Mouse (Mus musculus): ENCODE data around the gene Slc10a4. TPM values are rescaled to one million over a fixed set of nuclear protein-coding genes. Genes with fewer than 3 reads are reported as not detected.

Gene Slc10a4
- polyA plus RNA-seq (2012; fragmentation: generic; extraction: Trizol), result 0.35 TPM

DNA sequence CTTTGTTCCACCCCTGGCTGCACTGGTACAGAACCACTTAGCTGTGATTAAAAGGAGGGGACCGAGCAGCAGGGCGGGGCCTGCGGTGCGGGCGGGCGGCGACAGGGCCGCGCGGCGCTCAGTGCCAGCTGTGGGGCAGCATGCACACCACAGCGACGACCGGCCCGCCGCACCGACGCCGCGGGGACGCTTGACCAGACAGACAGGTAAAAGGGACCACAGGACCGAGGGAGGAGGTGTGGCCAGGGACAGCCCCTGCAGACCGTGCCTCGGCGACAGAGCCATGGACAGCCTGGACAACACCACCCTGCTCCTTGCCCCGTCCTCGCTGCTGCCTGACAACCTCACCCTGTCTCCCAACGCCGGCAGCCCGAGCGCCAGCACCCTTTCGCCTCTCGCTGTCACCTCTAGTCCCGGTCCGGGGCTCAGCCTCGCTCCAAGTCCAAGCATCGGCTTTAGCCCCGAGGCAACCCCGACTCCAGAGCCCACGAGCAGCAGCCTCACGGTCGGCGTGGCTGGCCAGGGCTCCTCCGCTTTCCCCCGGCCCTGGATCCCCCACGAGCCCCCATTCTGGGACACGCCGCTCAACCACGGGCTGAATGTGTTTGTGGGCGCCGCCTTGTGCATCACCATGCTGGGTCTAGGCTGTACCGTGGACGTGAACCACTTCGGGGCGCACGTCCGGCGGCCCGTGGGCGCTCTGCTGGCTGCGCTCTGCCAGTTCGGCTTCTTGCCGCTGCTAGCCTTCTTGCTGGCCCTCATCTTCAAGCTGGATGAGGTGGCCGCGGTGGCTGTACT, at the start of gene Slc10a4:
Slc10a4 (plus strand) TSS at position 100 of the 798 bp plus-strand sequence.
- Histone ChIP-seq H3K4me3 (no peak within 1 kb of the TSS), H3K79me2 (ENCODE audit: control insufficient read depth, insufficient read depth) (no peaks in the 10 kb centered on the region), H3K36me3 (ENCODE audit: control insufficient read depth, insufficient read depth) (no peaks in the 10 kb centered on the region), H3ac (ENCODE audit: control insufficient read depth, insufficient read length) (no peak within 1 kb of the TSS), H3K4me2 (ENCODE audit: low read depth) (peak within 1 kb of the TSS; percentile 6), H3K27me3 (ENCODE audit: control insufficient read depth, insufficient read depth, insufficient read length) (peaks cover 11% of the 10 kb centered on the region)
- TF ChIP-seq MAX (IDR thresholded peaks at IDR 0.05; ENCODE audit: low read depth), result no peak
- TF ChIP-seq MYOD1 (IDR thresholded peaks at IDR 0.05; ENCODE audit: control insufficient read depth in 1 of 3, insufficient read length in 2 of 3, low read depth in 2 of 3), result peak in 1 of 3 experiments; percentile 27
- TF ChIP-seq USF1 (IDR thresholded peaks at IDR 0.05; ENCODE audit: low read depth), result no peak

DNA sequence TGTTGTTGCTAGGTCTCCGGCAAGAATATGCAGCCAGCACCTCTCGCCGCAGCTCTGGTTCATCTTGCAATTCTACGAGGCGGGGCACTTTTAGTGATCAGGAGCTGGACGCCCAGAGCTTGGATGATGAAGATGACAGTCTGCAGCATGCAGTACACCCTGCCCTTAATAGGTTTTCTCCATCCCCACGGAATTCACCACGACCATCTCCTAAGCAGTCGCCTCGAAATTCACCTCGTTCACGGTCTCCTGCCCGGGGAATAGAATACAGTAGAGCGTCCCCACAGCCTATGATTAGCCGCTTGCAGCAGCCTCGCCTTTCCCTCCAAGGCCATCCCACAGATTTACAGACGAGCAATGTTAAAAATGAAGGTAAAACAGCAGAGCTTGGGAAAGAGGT, 49.4 kb upstream of the Slc10a4 start:
- peaks cover 14% of the 10 kb centered on the region for H3K36me3 ChIP-seq (ENCODE audit: control insufficient read depth, insufficient read depth)
- peaks cover 17% of the 10 kb centered on the region for H3K79me2 ChIP-seq (ENCODE audit: control insufficient read depth, insufficient read depth)
- no peak overlapping the region for H3K4me3 ChIP-seq
- H3ac ChIP-seq (ENCODE audit: control insufficient read depth, insufficient read length), result no peak overlapping the region
- H3K4me2 ChIP-seq (ENCODE audit: low read depth), result no peak overlapping the region
- TF ChIP-seq POLR2A (IDR thresholded peaks at IDR 0.05; ENCODE audit: insufficient read length, low read depth) (no peak), TCF12 (IDR thresholded peaks at IDR 0.05; ENCODE audit: insufficient read depth, poor library complexity, severe bottlenecking) (no peak), TCF3 (IDR thresholded peaks at IDR 0.05; ENCODE audit: insufficient read length, low read depth) (no peak), MYOD1 (IDR thresholded peaks at IDR 0.05; ENCODE audit: control insufficient read depth in 1 of 3, insufficient read length in 2 of 3, low read depth in 2 of 3) (no peak), SRF (IDR thresholded peaks at IDR 0.05; ENCODE audit: control insufficient read depth, insufficient read length, low read depth) (no peak), MAX (IDR thresholded peaks at IDR 0.05; ENCODE audit: low read depth) (no peak), E2F4 (IDR thresholded peaks at IDR 0.05; ENCODE audit: insufficient read depth) (no peak), MYOG (IDR thresholded peaks at IDR 0.05; ENCODE audit: control insufficient read depth in 1 of 3, insufficient read depth in 1 of 3, insufficient read length in 2 of 3, low read depth in 2 of 3) (no peak), USF1 (IDR thresholded peaks at IDR 0.05; ENCODE audit: low read depth) (no peak), CEBPB (IDR thresholded peaks at IDR 0.05; ENCODE audit: insufficient read depth, poor library complexity, severe bottlenecking) (no peak), POLR2AphosphoS2 (IDR thresholded peaks at IDR 0.05; ENCODE audit: insufficient read length, low read depth) (no peak), REST (IDR thresholded peaks at IDR 0.05; ENCODE audit: insufficient read depth, insufficient read length) (no peak)
- no peaks in the 10 kb centered on the region for H3K27me3 ChIP-seq (ENCODE audit: control insufficient read depth, insufficient read depth, insufficient read length)

DNA sequence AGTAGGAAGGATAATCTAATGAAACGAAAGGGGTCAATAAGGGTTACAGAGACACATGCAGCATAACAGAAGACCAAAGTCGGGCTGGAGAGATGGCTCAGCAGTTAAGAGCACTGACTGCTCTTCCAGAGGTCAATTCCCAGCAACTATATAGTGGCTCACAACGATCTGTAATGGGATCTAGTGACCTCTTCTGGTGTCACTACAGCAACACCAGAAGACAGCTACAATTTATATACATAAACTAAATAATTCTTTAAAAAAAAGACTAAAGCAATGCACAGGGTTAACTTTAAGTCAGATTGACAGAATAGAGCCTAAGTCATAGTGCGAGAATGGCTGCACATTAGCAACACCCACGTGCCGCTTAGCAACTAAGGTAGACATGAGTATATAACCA, 46.6 kb upstream of the Slc10a4 start:
- Histone ChIP-seq H3K36me3 (ENCODE audit: control insufficient read depth, insufficient read depth) (peaks cover 22% of the 10 kb centered on the region), H3ac (ENCODE audit: control insufficient read depth, insufficient read length) (no peak overlapping the region), H3K27me3 (ENCODE audit: control insufficient read depth, insufficient read depth, insufficient read length) (no peaks in the 10 kb centered on the region), H3K79me2 (ENCODE audit: control insufficient read depth, insufficient read depth) (no peaks in the 10 kb centered on the region), H3K4me3 (no peak overlapping the region), H3K4me2 (ENCODE audit: low read depth) (no peak overlapping the region)
- TF ChIP-seq REST (IDR thresholded peaks at IDR 0.05; ENCODE audit: insufficient read depth, insufficient read length), result no peak
- TF ChIP-seq E2F4 (IDR thresholded peaks at IDR 0.05; ENCODE audit: insufficient read depth), result no peak
- TF ChIP-seq USF1 (IDR thresholded peaks at IDR 0.05; ENCODE audit: low read depth), result no peak
- TF ChIP-seq SRF (IDR thresholded peaks at IDR 0.05; ENCODE audit: control insufficient read depth, insufficient read length, low read depth), result no peak
- no peak for TF ChIP-seq CEBPB (IDR thresholded peaks at IDR 0.05; ENCODE audit: insufficient read depth, poor library complexity, severe bottlenecking)
- TF ChIP-seq MYOD1 (IDR thresholded peaks at IDR 0.05; ENCODE audit: control insufficient read depth in 1 of 3, insufficient read length in 2 of 3, low read depth in 2 of 3), result no peak
- TF ChIP-seq TCF3 (IDR thresholded peaks at IDR 0.05; ENCODE audit: insufficient read length, low read depth), result no peak
- no peak for TF ChIP-seq TCF12 (IDR thresholded peaks at IDR 0.05; ENCODE audit: insufficient read depth, poor library complexity, severe bottlenecking)
- no peak for TF ChIP-seq MAX (IDR thresholded peaks at IDR 0.05; ENCODE audit: low read depth)
- no peak for TF ChIP-seq POLR2A (IDR thresholded peaks at IDR 0.05; ENCODE audit: insufficient read length, low read depth)
- TF ChIP-seq MYOG (IDR thresholded peaks at IDR 0.05; ENCODE audit: control insufficient read depth in 1 of 3, insufficient read depth in 1 of 3, insufficient read length in 2 of 3, low read depth in 2 of 3), result no peak
- no peak for TF ChIP-seq POLR2AphosphoS2 (IDR thresholded peaks at IDR 0.05; ENCODE audit: insufficient read length, low read depth)

GRCm38 (mm10) chr5:72965706-72966105, 41.0 kb upstream of the Slc10a4 start:
- Histone ChIP-seq H3K36me3 (ENCODE audit: control insufficient read depth, insufficient read depth) (peaks cover 34% of the 10 kb centered on the region), H3K79me2 (ENCODE audit: control insufficient read depth, insufficient read depth) (no peaks in the 10 kb centered on the region), H3K4me2 (ENCODE audit: low read depth) (no peak overlapping the region), H3K4me3 (no peak overlapping the region), H3ac (ENCODE audit: control insufficient read depth, insufficient read length) (no peak overlapping the region), H3K27me3 (ENCODE audit: control insufficient read depth, insufficient read depth, insufficient read length) (no peaks in the 10 kb centered on the region)
- TF ChIP-seq MAX (IDR thresholded peaks at IDR 0.05; ENCODE audit: low read depth), result no peak
- no peak for TF ChIP-seq USF1 (IDR thresholded peaks at IDR 0.05; ENCODE audit: low read depth)
- no peak for TF ChIP-seq CEBPB (IDR thresholded peaks at IDR 0.05; ENCODE audit: insufficient read depth, poor library complexity, severe bottlenecking)
- TF ChIP-seq MYOD1 (IDR thresholded peaks at IDR 0.05; ENCODE audit: control insufficient read depth in 1 of 3, insufficient read length in 2 of 3, low read depth in 2 of 3), result no peak

- TF ChIP-seq SRF (IDR thresholded peaks at IDR 0.05; ENCODE audit: control insufficient read depth, insufficient read length, low read depth), result no peak
- TF ChIP-seq MAX (IDR thresholded peaks at IDR 0.05; ENCODE audit: low read depth), result no peak
- TF ChIP-seq E2F4 (IDR thresholded peaks at IDR 0.05; ENCODE audit: insufficient read depth), result no peak
- no peak for TF ChIP-seq MYOG (IDR thresholded peaks at IDR 0.05; ENCODE audit: control insufficient read depth in 1 of 3, insufficient read depth in 1 of 3, insufficient read length in 2 of 3, low read depth in 2 of 3)
- no peak for TF ChIP-seq POLR2AphosphoS2 (IDR thresholded peaks at IDR 0.05; ENCODE audit: insufficient read length, low read depth)
- no peak for TF ChIP-seq USF1 (IDR thresholded peaks at IDR 0.05; ENCODE audit: low read depth)
- no peak for TF ChIP-seq TCF3 (IDR thresholded peaks at IDR 0.05; ENCODE audit: insufficient read length, low read depth)
- TF ChIP-seq POLR2A (IDR thresholded peaks at IDR 0.05; ENCODE audit: insufficient read length, low read depth), result no peak
- TF ChIP-seq MYOD1 (IDR thresholded peaks at IDR 0.05; ENCODE audit: control insufficient read depth in 1 of 3, insufficient read length in 2 of 3, low read depth in 2 of 3), result no peak
- no peak for TF ChIP-seq CEBPB (IDR thresholded peaks at IDR 0.05; ENCODE audit: insufficient read depth, poor library complexity, severe bottlenecking)
- no peak for TF ChIP-seq REST (IDR thresholded peaks at IDR 0.05; ENCODE audit: insufficient read depth, insufficient read length)
- TF ChIP-seq TCF12 (IDR thresholded peaks at IDR 0.05; ENCODE audit: insufficient read depth, poor library complexity, severe bottlenecking), result no peak
- H3K79me2 ChIP-seq (ENCODE audit: control insufficient read depth, insufficient read depth), result no peaks in the 10 kb centered on the region
- H3K4me3 ChIP-seq, result no peak overlapping the region
- H3ac ChIP-seq (ENCODE audit: control insufficient read depth, insufficient read length), result no peak overlapping the region
- peaks cover 15% of the 10 kb centered on the region for H3K36me3 ChIP-seq (ENCODE audit: control insufficient read depth, insufficient read depth)
- H3K27me3 ChIP-seq (ENCODE audit: control insufficient read depth, insufficient read depth, insufficient read length), result no peaks in the 10 kb centered on the region
- no peak overlapping the region for H3K4me2 ChIP-seq (ENCODE audit: low read depth)
Measured at GRCm38 (mm10) chr5:72972435-72972834, 34.2 kb upstream of the Slc10a4 start.
